Mouse (Mus musculus) liver, adult (tissue): ENCODE measurements around the gene Pfn4.

Experiments used
- GATA4 ChIP-seq: IDR thresholded peaks from 2 replicates; pipeline ENCODE4 v1.6.1; 2014; ENCODE audit warnings: mild to moderate bottlenecking, low read length; ENCODE audit not compliant: insufficient replicate concordance

Pfn4 gene

GRCm38 (mm10) chr12:4777734-4778133 is 8.9 kb downstream of the Pfn4 start:
- no peak for TF ChIP-seq GATA4

GRCm38 (mm10) chr12:4780245-4780644 is 11.4 kb downstream of the Pfn4 start:
- TF ChIP-seq GATA4, result no peak

DNA sequence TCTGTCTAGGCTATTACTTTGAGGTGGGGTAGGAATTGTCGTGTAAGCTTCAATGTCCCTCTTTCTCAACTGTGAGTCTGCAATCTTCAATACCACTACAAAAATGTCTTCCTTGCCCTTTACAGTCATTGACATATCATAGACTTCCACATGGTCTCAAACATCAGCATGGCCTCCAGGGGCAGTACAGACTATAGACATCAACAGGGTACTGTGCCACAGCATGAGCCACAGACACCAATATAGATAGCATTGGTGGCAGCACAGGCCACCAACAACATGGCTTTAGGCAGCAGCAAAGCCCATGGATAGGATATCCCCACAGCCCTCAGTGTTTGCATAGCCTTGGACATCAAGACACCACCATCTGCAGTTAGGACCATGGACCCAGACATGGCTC is 12.4 kb downstream of the Pfn4 start:
- no peak for TF ChIP-seq GATA4

DNA sequence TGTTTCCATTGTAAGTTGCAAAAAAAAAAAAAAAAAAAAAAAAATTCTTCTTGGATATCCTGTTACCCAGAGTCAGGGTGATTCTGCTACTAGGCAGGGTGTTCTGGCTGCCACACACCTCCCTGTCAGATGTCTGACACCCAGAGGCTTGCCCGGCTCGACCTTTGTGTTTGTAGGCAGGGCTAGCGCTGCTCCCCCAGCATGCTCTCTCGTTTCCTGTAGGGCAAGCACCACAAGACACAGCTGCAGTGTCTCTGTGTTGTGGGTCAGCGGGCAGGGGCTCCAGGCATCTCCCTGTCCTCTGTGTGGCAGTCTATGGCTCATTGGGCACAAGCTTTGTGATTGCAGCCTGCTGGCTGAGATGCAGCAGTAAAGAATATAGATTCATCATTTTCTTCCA is 14.8 kb downstream of the Pfn4 start:
- TF ChIP-seq GATA4, result no peak

DNA sequence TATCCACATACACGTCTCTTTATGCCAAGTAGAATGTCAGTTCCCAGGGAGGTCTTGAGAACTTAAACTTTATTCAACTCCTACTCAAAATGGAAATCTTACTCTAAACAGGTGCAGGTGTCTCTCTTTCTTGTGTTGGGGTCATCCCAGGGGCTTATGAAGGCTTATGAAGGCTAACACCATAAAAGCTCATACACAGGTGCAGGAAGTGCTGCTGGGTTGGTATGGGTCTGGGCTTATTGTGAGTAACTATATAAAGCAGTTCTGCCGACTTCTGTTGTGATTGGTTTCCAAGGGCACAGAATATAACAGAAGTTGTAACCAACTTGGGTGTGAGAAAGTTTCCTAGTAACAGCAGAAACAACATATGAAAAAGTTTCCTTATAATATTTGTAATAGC is 15.6 kb downstream of the Pfn4 start:
- TF ChIP-seq GATA4, result no peak

DNA sequence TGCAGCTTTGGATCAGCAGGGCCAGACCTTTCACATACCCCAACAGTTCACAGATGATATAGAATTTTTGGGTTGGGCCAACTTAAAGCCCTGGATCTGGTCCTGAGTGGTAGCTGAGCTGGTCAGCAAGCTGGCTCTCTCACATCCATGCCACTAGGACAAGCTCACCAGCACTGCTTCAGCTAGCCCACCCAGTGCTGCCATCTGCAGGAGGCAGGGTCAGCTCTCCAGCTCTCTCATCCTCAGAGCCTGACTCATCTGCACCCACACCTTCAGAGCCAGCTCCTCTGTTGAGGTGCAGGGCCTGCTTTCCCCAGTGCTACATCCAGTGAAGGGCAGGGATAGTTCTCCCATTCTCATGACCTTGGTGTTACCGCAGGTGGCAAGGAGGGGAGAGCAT is 24.9 kb downstream of the Pfn4 start:
- TF ChIP-seq GATA4, result no peak

- no peak for TF ChIP-seq GATA4
Observed at GRCm38 (mm10) chr12:4811036-4811435, 42.2 kb downstream of the Pfn4 start.

DNA sequence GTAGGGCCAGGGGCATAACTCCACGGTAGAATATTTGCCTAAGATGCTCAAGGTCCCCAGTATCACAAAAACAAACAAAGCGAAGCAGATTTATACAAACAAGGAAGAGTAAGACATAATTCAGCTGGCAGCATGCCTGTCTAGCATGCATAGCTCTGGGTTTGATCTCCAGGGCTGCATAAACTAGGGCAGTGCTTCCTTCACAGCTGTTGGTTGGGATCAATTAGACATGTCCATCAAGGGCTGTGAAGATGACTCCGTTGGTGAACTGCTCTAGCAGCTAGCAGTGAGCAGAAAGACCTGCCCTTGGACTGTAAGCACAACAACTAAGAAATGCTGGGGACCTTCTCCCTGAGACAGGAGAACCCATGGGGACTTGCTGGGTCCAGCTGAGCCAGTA is 42.9 kb downstream of the Pfn4 start:
- TF ChIP-seq GATA4, result no peak

DNA sequence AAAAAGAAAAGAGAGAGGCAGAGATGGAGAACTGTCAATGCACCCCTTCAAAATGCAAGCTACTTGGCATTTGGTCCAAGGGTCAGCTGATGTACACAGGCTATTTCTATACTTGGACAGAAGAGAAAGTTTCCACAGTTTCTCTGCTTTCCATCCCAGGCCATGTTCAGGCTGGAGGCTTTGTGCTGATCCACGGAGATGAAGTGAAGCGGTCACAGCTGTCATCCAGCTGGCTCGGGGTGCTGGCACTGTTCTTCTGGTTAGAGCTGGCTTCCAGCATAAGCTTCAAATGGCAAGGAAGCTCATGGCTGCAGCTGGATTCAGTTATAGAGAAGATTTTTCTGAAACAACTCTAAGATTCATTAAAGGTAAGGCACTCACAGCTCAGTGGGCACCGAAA is 44.8 kb downstream of the Pfn4 start:
- no peak for TF ChIP-seq GATA4

DNA sequence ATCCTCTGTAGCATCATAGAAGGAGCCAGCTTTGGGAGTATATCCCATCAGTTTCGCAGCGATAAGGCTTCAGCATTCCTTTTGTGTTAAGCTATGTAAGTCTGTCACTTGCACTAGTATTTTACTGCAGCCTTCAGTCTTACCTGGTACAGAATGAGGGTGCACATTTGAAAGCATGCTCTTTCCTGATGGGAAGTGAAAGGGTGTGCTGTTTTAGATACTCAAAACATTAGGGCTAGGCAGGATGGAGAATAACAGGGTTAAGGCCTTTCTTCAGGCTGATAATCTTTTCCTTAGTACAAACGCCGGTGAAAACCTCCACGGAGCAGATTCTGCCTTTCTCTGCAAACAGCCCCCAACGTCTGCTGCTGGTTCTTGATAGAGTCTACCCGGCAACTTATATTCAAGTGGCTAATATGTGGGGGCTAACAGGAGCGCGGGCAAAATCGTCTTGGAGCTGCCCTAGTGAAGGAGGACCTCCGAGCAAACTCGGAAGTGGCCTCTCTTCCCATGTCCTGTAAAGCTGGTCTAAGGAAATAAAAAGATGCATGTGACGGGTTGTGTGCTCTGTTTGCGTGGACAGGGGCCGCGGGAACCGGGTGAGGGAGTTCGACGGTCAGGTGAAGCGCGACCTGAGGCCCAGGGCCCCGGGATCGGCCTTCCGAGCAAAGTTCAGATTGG is 48.0 kb downstream of the Pfn4 start:
- no peak for TF ChIP-seq GATA4

DNA sequence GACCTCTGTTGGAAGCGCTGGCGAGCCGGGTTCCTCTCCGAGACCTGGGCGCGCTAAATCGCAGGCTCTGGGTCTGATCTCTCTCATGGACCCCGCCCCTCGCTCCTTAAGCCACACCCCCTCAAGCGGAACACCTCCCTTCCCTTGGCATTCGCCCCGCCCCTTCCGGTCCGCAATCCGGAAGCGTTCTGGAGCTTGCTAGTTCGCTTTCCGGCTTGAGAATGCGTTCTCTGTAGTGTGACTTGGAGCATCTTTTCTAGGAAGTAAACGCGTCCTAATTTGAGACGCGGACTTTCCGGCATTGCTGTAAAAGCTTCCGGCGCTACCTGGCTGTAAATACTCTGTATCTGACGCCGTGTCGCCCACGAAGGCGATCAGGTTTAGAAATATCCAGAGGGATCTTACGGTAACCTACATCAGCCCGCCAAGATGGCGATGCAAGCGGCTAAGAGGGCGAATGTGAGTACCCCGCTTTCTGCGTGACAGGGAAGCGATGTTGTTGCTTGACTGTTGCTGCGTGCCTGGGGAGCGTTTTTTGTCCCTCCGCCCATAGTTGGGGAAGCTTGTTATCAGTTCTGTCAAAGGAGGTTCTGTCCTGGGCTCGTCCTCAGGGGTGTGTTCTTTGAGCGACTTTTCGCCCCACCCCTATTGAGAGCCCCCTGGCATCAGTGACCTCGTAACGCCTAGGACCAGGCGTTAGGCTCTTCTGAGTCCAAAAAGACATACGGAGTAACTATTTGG is 48.7 kb downstream of the Pfn4 start, which contains the start of gene Sf3b6:
TSS of gene Sf3b6 (plus strand) at position 184 of the 741 bp plus-strand sequence.
- TF ChIP-seq GATA4, result no peak; the same call in 1 of the 2 replicates

DNA sequence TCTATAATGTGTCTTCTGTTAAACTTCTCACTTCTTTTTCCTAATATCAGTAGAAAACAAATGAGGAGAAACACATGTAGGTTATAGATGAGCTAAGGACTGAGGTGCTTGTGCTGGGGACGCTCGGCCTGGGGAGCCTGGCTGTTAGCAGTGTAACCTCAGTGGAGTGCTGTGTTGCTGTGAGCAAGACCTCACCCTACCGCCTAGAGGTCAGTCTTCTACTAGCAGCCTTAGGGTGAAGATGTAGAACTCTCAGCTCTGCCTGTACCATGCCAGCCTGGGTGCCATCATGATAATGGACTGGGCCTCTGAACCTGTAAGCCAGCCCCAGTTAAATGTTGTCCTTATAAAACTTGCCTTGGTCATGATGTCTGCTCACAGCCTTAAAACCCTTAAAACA is 58.4 kb downstream of the Pfn4 start:
- no peak for TF ChIP-seq GATA4
